Mouse (Mus musculus) kidney, adult 18-20 months (tissue): ENCODE data around the gene Slc22a7.
A peak's percentile ranks its signal among the peaks of the same experiment; 100 is the strongest.

Source experiments
- DNase-seq: peaks from one replicate; pipeline ENCODE4 v3.0.0; 2021

Gene Slc22a7

GRCm38 (mm10) chr17:46433627-46434026, 4.6 kb downstream of the Slc22a7 start:
- DNase-seq, result peak; percentile 56

- DNase-seq, result no peak
Observed at GRCm38 (mm10) chr17:46428761-46429414, 9.4 kb downstream of the Slc22a7 start, which contains the start of gene Crip3. Gene Crip3 (plus strand): TSS chr17:46428926.

GRCm38 (mm10) chr17:46426496-46426895, 11.8 kb downstream of the Slc22a7 start:
- DNase-seq, result no peak

DNA sequence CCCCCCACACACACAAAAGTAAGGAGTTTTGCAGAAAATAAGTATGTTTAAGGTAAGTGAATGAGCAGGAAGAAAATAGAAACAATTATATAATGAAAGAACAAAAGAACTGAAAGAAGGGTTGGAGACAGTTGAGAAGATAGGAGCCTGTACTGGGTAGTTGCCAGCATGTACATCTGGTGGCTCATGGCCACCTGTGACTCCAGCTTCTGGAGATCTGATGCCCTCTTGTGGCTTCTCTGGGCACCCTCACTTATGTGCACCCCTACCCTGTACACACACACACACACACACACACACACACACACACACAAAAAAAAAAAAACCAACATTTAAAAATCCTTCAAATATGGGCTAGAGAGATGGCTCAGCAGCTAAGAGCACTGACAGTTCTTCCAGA, 18.5 kb downstream of the Slc22a7 start:
- DNase-seq, result no peak

DNA sequence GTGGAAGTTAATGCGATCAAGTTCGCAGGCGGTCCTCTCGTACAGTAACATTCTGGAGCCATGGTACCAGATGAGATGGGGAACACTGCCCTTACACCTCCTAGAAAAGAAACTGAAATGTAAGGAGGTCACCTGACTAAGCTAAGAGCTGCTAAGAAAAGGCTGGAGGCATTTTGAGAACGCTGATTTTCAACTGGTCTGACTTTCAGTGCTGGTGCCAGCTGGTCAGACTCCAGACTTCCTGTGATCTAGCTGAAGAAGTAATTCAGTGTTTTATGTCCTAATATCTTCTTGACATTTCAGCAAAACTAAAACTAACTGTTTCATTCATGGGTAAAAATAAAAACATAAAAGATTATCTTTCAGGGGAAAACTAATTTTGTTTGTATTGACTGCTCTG, 19.6 kb downstream of the Slc22a7 start:
- no peak for DNase-seq

GRCm38 (mm10) chr17:46408478-46408877, 29.8 kb downstream of the Slc22a7 start:
- no peak for DNase-seq

DNA sequence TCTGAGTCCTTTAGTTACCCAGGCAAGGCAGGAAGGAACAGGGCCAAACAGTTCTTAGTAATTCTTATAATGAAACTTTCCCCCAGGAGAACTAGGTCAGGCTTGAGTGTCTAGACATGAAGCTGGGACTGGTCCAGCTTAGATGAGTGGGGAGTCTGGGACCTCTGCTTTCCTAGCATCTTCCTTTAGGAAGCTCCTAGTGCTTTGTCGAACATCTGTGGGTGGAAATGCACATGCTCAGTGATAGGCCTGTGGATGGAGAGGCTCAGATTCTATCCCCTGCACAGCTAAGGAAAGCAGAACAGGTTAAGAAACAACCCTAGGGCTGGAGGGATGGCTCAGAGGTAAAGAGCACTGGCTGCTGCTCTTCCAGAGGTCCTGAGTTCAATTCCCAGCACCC, 43.6 kb downstream of the Slc22a7 start:
- DNase-seq, result no peak

DNA sequence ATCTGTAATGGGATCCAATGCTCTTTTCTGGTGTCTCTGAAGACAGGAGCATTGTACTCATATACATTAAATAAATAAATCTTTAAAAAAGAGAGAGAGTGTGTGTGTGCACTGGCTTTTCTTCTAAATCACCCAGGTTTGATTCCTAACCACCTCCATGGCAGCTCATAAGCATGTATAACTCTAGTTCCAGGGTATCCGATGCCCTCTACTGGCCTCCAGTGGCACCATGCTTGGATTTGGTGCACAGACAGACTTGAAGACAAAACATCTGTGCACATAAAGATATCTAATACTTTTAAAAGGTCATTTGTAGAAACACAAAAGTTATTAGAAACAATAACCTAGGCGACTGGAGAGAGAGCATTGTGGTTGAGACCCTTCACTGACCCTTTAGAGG, 45.2 kb downstream of the Slc22a7 start:
- peak; percentile 48 for DNase-seq

DNA sequence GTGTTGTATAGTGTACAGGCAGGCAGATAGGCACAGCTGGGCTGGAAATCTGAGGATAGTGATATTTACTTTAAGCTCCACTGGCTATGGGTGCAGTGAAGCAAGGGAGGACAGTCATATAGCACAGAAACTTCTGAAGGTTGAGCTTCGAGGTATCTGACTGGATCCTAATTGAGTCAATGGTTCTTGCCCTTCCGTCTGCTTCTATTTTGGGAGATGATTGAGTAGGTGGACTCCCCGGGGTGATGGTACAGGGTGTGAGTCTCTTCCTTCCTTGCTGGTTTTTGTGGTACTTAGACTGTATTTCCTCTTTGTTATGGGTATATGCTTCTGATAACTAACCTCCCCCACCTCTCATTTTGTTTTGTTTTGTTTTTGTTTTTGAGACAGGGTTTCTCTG, 50.1 kb downstream of the Slc22a7 start:
- DNase-seq, result no peak

DNA sequence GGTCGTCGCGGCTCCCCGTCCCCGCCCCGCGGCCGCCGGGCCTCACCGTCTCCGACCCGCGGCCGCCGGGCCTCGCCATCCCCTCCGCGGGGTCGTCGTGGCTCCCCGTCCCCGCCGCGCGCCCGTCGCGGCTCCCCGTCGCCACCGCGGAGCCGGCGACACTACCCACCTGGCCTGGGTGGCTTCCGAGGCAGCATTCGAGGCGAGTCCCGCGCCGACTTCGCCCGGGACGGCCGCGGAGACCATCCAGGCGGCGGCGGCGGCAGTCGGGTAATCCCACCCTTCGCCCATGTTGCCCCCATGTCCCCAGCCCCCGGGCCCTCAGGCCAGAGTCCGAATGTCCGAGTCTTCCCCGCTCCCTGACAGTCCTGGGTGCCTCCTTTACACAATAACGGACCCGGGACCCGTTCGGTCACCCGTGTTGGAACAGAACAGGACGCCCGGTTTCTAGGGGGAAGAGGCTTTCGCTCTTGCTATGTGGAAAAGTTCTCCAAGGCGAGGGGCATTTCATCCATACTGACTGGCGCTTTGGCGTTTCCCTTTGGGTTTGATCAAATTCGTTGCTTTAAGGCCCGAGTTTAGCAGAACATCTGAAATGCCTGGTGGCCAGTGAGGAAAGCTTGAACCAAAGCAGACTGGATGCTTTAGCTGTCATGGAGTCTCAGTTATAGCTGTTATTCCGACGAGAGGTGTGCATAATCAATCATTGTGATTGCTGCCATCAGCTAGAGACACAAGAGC, 54.0 kb downstream of the Slc22a7 start:
- DNase-seq, result peak; percentile 54

- DNase-seq, result peak; percentile 99
Observed at GRCm38 (mm10) chr17:46383294-46384060, 54.8 kb downstream of the Slc22a7 start, which contains the start of gene Zfp318. Gene Zfp318 (plus strand): TSS chr17:46383731.
